Mouse (Mus musculus) urinary bladder, postnatal 14 days (tissue): Measurements from ENCODE around the gene Ccdc162.

Source experiments
- DNase-seq: peaks from one replicate; pipeline ENCODE4 v3.0.0; 2021; ENCODE audit warnings: low spot score

Ccdc162 gene

DNA sequence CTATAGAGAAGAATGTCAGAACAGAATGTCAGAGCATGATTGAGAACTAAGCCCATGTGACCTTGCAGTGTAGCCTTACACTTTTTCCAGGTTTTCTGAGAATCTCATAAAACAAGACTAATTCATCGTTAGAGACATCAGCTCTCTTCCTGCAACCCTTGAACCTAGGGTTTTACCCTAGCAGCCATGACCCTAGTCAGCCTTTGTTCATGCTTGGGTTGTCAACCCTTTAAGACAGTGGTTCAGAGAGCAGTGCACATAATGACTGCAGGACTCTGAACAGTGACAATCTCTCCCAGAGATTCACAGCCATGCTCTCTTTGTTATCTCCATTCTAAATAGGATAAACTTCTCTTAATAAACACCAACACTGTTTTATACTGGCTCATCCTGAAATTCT, 137.9 kb downstream of the Ccdc162 start:
- DNase-seq, result no peak

DNA sequence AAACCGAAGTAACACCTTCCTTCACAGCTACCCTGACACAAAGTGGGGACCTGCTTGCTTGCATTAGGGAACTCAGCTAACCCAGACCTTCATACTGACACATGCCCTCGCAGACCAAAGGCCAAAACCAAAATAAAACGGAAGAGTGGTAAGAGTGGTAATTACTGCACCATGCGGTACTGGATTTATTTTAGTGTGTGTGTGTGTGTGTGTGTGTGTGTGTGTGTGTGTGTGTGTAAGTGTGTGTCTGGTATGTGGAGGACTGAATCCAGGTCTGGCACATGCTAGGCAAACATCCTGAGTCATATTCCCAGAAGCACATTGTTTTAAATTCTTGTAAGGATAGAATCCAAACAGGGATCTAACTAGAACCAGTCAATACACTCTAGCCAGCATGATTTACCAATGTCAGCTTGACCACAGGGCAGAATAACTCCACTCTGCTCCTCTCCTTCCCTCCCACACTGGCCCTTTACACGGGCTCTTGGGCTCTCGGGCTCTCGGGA, 140.1 kb downstream of the Ccdc162 start:
- DNase-seq, result no peak

DNA sequence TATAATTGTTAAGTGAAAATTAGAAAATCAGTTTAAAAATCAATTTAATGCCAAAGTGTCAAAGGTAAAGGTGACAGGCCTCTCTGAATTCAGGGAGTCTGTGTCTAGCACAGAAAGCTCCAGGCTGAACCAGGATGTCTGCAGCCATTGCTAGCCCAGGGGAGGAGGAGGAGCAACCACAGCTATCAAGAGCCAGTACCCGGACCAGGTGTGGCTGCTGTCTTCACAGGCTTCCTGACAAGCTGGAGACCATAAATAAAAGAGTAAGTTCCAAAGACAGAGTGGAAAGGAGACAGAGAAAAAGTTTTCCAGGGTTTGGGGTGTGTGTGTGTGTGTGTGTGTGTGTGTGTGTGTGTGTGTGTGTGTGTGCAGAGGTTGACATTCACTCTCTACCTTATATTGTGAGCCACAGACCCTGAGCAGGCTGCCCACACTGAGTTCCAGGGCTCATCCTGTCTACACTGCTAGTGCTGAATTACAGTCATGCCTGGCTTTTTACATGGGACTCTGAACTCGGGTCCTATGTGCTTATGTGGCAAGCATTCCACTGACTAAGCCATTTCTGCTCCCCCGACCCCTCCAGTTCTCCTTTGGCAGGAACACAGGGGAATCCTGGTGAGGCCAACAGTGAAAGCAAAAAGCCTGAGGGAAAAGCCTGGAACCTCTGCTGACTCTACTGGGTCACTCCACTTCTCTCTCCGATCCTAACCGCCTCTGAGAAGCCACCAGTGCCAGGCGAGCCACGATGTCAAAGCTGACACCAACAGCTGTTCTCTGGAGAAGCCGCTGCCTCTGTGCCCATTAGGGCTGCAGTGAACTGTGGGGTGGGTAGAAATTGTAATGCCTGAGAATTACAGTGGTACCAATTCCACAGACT, 140.7 kb downstream of the Ccdc162 start:
- no peak for DNase-seq

DNA sequence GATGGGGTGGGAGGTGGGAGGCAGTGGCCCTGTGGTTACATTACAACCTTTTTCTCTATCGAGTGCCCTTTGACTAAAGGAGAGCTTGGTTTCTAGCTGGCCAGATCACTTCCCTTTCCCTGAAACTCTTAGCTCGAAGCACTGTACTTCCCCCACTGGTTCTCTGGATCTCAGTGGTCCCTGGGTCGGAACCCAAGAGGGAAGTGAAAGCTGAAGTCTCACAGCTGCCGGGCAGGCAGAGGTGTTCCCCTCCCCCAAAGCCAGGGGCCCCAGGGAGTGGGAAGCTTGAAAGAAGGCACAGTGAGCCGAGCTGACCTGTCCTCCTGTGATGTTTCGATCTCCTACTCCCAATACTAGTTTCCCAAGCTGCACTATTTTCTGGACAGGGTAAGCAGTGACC, 143.2 kb downstream of the Ccdc162 start:
- DNase-seq, result peak; percentile 11

DNA sequence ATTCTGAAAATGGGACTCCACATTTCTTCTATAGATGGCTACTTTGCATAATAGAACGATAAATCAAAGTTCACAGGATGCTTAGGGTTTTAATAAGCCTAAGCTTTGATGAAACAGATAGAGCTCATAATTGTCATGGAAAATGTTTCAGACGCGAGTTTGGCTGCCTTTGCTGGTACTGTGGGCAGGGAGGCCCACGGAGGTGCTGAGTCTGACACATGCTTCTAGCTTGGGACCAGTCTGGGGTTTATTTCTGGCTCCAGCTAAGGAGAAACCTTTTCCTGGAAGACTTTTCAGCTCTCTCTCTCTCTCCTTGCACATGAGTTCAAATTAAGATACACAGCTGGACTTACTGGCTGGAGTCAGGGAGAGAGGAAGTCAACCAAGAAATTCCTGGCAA, 144.2 kb downstream of the Ccdc162 start:
- DNase-seq, result no peak

DNA sequence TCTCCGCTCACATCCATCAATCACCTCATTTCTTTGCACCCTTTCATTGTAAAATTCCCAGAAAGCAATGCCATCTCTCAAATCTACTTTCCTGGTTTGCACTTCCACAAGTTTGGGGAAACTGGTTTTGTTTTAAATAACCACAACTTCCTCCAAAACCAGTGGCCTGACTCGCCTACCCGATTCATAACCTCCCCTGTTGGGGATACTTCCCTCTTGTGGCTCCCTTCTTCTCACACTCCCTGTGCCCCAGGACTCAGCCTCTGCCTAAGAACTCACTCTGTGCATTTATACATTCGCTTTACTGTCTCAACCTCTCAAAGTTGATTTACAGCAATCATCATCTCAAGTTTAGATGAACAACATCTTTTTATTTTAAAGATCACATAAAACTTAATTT, 145.4 kb downstream of the Ccdc162 start:
- no peak for DNase-seq

DNA sequence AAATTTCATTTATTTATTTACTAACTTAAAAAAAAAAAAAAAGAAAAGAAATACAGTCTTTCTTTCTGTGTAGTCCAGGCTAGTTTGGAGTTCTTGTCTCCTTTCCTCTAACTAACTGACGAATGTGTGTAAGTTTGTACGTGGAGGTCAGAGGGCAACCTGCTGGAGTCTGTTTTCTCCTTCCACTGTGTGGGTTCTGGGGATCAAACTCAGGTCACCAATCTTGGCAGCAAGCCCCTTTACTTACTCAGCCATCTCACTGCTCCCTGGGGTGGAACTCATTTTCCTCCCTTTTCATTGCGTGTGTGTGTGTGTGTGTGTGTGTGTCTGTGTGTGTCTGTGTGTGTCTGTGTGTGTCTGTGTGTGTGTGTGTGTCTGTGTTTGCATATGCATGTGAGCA, 148.1 kb downstream of the Ccdc162 start:
- no peak for DNase-seq

DNA sequence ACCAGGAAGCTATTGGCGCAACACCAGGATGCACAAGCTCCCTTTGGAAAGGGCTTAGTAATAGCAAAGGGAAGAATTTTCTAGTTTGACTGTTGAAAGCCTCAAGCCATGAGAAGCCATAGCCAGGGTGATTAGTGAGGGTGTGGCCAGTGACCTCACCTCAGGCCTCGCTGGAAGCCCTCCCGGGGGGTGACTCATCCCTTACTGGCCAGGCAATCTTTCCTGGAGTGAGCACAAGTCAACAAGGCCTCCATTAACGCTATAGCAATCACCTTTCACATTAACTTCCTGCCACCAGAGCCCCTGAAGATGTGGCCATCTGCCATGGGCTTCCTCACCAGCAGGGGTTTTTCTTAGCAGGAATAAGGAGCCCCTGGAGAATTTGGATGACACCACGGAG, 151.3 kb downstream of the Ccdc162 start:
- peak; percentile 70 for DNase-seq

DNA sequence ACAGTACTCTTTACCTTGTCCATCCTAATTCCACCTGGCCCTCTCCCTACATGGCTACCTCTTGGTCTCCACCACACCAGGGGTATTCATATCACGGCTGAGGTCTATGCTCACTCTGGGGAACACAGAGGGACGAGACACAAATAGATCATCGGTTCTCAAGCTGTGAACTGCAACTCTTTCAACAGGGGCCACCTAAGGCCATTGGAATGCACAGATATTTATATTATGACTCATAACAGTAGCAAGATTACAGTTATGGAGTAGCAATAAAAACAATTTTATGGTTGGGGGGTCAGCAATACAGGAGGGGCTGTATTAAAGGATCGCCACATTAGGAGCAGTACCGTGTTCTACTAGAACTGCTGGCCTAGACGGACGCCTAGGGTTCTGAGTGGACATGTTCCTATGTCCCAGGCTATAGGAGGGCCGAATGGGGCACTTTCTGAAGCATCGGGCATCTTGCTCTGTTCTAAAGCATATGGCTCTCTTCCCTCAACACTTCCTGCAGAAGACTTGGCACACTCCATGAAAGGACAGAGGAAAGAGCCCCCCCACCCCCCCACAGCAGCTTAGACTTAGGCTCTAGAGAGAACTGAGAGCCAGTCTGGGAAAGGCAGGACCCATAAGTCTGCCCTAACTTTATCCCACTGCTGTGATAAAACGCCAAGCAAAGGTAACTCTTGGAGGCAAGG, 154.6 kb downstream of the Ccdc162 start:
- DNase-seq, result no peak

DNA sequence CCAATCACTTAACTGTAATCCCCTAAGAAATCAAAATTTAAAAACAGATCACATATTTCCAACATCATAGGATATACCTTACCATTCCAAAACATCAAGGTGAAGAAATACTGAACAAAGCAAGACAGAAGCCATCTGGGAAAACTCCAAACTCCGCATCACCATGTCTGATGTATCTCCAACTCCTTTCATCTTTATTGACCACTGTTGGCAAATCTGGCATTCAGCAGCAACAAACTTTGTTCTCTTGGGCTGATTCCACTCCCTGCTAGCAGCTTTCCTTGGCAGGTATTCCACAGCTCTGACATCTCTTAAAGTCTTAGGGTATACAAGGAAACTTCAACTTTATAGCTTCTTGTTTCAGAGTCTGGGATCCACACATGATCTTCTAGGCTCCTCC, 158.0 kb downstream of the Ccdc162 start:
- DNase-seq, result no peak

DNA sequence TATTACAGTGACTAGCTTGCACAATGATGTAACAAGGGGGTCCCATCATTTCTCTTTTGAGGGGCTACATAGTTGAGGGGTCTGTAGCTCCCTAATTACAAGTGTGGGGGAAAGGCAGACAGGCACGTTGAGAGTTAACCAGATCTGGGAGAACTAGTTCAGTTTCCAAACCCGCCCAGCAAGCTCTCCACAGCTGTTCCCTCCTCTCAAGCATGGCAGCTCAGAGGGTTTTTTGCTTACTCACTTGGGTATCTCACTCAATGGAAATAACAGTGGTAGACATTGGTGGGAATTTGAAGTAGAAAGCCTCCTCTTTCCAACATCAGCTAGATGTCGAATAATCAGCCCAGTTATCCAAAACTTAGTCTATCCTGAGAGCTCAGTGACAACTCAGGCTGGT, 161.4 kb downstream of the Ccdc162 start:
- DNase-seq, result no peak

DNA sequence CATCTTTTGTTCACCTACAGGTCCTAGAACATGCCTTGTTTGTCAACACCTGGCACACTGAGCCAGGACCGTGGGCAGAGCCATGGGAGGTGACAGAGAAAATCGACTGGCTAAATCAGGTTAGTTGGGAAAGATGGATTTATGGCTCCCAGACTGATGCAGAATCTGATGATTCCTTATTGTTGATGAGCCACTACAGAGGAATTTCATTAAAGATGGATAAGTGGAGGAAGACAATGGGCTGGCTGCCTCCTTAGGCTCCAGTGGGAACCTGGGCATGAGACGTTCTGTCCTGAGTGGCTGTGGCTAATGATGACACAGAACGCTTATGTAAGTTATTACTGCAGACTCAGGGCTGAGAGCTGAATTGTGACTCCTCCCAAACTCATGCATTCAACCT, 162.7 kb downstream of the Ccdc162 start:
- no peak for DNase-seq

DNA sequence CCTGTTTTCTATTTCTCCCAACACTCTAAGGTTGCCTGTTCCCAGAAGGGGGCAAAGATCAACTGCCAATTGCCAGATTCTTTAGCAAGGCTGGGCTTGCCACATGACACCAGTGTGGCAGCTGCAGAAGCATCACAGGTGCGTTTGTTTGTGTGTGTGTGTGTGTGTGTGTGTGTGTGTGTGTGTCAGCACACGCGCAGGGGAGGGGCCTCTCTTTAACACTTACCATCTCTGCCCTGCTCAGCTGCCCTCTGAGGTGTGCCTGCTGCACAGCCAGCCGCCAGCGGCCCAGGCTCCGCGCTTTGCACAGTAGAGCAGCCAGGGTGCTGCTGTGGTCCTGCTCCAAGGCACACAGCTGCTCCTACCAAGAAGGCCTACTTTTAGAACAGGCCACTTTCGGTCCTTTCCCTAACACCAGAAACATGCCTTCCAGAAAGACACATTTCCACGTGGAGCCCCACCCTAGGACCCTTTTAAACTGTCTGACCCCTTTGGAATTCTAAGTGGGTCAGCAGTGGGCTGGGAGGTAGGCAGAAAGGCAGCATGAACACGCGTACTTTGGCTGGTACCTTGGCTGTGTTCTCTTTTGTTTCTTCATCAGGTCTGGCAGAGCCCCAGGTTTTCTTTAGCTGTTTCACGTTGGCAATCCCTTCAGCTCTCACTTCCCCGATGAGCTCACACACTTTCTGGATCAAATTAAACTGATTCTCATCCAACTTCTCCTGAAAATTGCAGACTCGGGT, 163.4 kb downstream of the Ccdc162 start:
- DNase-seq, result peak; percentile 38

DNA sequence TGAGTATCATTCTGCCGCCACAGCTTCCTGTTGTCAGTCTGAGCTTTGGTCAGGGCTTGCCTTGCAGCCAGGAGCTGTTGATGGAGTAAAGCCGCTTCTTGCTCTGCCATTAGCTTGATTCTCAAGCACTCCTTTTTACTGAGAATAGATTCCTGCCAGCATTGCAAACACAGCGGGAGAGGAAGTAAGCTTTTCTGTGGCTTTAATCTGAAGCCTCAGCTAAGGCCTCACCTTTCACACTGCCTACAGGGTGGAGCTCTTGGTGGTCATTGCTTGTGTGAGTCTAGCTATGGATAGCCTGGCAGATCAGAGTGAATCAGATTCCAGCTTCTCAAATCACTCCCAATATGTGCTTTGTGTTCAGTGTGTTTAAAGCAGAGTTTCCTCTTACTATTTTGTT, 164.1 kb downstream of the Ccdc162 start:
- no peak for DNase-seq

DNA sequence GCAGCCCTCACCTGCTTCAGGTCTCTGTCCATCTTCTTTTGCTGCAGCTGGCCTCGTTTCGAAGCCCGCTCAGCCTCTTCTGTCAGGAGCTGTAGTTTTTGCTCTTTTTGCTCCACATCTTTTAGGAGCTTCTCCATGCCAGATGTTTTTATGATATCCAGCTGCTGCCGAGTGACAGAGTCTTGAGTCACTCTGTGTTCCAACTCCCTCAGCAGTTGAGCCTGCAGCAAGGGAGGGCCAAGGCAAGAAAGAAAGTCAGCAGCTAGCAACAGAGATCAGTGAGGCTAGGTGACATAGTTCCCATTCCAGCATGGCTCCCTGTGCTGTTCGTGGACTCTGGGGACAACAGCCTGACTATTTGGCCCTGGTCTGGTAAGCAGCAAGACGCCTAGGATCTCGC, 165.7 kb downstream of the Ccdc162 start:
- DNase-seq, result peak; percentile 17

DNA sequence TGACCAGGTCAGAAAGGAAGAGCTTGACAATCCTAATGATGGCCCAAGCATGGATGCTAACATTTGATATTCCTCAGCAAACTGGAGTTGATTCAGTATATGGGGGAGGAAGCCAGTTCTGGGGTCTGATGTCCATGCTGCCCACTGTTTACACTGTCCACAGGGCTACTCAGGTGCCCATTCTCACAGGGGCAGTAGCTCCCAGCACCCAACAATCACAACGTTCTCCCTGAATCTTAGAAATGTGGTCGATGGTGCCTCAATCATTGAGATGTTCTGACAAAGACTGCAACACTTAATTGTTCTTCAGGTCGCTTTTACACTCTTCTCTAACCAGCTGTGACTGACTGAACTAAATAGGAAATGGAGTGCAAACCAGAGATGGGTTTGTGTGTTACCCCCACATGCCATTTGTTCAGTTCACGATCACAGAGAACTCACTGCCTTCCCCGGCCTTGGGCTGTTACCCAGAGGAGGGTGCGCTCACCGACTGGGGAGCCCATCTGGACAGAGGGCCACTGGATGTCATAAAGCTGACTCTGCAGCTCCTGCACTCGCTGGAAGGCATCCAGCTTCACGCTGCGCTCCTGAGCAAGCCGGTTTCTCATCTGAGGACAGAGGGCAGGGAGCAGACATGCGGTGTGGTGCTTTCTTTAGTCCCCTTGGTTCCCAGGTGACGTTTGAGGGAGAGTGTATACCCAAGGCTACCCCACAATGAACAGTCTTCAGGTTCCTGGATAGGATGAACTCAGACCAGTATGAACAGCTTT, 169.9 kb downstream of the Ccdc162 start:
- DNase-seq, result no peak

DNA sequence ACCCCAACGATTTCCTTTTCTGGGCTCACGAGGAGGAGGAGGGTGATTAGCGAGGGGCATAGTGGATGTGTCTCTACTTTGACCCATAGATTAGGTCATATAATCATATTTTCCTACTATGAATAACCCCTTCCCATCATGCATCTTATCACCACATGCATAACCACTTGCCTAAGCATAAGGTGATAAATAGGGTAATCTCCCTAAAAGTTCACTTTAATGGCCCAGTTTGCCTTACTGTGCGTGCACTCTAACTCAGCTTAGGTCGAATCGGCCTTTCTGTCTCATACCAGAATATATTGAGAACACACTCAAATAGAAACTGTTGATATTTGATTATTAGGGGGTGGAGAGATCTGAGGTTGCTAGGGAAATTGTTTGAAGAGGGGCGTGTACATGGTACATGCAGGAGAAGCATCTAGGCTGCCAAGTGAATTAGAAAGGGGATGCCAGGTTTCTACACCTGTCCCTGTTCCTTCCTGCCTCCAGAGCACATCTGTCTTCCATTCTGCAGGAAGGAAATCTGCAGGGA, 171.1 kb downstream of the Ccdc162 start:
- DNase-seq, result no peak

DNA sequence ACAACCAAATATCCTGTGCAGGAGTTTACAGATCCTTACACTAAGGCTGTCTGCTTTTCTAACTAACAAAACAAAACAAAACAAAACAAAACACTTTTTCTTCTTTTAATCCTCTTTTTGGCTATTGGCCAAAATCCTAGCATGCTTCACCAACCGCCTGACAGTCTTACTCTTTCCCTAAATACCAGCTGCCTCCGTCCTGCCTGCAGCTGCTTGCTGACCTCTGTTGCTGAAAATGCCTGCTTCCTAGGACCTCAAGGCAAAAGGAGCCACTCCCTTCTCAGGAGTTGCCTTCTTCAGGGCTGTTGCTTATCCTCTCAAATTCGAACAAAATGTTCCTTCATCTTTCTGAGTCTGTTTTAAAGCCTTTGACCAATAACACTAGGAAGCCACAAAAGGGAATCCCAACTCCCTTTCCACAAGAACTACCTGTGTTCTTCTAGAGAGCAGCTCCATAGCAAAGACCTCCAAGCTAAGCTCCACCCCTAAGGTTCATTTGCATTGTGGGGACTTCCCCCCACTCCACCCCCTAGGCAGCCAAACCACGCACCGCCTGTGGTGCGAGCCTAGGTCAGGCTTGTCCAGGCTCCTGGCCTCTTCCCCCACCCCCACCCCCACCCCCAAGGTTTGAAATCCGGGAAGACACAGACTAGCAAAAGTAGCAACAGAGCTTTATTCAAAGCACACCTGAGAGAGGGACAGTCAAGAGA, 171.8 kb downstream of the Ccdc162 start:
- DNase-seq, result no peak

DNA sequence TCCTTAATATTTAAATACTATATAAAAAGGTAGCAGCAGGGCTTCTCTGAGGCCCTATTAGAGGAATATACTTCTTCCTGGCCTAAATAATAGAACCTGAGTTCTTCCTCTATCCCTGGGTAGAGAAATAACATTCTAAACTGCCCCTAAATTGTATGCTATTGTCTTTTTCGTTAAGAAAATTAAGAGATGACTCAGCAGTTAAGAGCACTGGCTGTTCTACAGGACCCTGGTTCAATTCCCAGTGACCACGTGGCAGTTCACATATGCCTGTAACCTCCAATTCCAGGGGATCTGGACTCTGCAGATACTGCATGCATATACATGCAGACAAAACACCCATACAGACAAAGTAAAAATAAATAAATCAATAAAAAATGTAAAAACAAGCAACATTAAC, 172.6 kb downstream of the Ccdc162 start:
- no peak for DNase-seq

DNA sequence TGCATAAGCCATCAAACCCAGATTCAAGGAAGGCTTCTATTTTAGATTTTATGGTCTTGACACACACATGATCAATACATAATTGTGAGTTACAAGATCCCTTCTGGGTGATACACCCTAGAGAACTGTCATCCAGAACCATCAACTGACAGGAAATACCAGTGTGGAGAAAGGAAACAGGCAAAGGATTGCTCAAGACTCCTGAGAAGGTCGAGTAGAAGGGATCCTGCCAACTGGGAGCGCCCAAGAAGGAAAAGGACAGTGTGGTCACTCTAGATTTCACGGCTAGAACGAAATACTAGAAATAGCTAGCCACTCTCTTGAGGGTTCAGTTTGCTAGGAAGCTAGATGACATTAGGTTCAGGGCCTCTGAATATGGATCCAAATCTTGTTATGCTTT, 173.0 kb downstream of the Ccdc162 start:
- DNase-seq, result no peak

DNA sequence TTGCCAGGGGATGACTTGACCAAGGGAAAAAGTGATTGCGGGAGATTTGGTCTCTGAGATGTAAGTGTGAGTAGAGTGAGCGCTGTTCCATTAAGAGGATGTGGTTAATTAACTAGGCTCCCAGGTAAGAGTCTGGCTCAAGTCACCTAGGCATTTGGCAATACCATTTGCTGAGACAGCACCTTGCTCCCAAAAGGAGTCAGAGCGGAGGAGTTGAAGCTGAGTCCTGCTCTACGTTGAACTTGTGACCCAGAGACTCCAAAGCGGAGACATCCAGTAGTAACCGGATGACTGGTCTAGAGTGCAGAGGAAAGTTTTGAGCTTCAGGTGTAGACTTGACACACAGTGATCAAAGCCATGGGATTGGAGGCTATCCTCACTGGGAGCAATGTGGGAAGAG, 174.4 kb downstream of the Ccdc162 start:
- no peak for DNase-seq
